Comparison of ENCODE assay signal across 15 mouse cellular contexts in genomic region chr2:153263053-153263452, GRCm38 (mm10). TPM values are rescaled to one million over a fixed set of nuclear protein-coding genes. Genes with fewer than 3 reads are reported as not detected.
DNase-seq lines count a peak whose midpoint lies in the region; ATAC-seq and TF ChIP-seq lines count a peak whose summit lies in the region.
"Had no signal": no experiment of that assay in that cellular context is flagged by ENCODE, and none has a peak within 500 bp of the region (broad histone marks: within the 10 kb centered on the region; RNA-seq: fewer than 3 reads in every experiment).

No protein-coding gene starts in this region.

- intact Hi-C loops in gastrocnemius, adult 2 months (cut with DNase I): no loop called here

- TF ChIP-seq CTCF in CH12.LX (conservative IDR thresholded peaks at IDR 0.05 in 1 of 2, IDR thresholded peaks at IDR 0.05 in 1 of 2; ENCODE audit: low read depth in 2 of 2, low read length in 2 of 2): no peak
- TF ChIP-seq CTCF in gastrocnemius, adult 2 months (IDR thresholded peaks at IDR 0.05): no peak

- peak overlapping the region in 1 of 3 experiments; percentile 43 for H3K4me3 ChIP-seq in CH12.LX (replicated peaks in 1 of 3; ENCODE audit: low read depth in 2 of 3, low read length in 2 of 3, poor library complexity in 1 of 3)
- no peak overlapping the region for H3K4me3 ChIP-seq in gastrocnemius, adult 2 months
- H3K4me3 ChIP-seq: forebrain, embryonic 15.5 days; left cerebral cortex, adult 2 months had no signal

- H3K9me3 ChIP-seq in CH12.LX (replicated peaks; ENCODE audit: low read length): peaks cover 12% of the 10 kb centered on the region
- H3K9me3 ChIP-seq: forebrain, embryonic 15.5 days had no signal

- TF ChIP-seq POLR2A in CH12.LX (IDR thresholded peaks at IDR 0.05; ENCODE audit: low read depth, low read length): 0 out of 2 replicates have a peak, but pooled peaks have one; percentile 29

- H3K79me2 ChIP-seq in CH12.LX (replicated peaks; ENCODE audit: control insufficient read depth, extremely low read depth, insufficient read depth, poor library complexity, severe bottlenecking): no peaks in the 10 kb centered on the region

- peak; percentile 99 for ATAC-seq in inflammation-experienced regulatory T-cells, adult 6 months
- ATAC-seq: forebrain, embryonic 15.5 days; hindbrain, embryonic 16.5 days had no signal

- peak overlapping the region; percentile 89 for H3K27ac ChIP-seq in CH12.LX (ENCODE audit: insufficient read depth, low read depth)
- no peak overlapping the region for H3K27ac ChIP-seq in gastrocnemius, adult 2 months
- H3K27ac ChIP-seq: forebrain, embryonic 15.5 days; left cerebral cortex, adult 2 months had no signal

- no peaks in the 10 kb centered on the region for H3K27me3 ChIP-seq in CH12.LX (replicated peaks)
- H3K27me3 ChIP-seq: forebrain, embryonic 15.5 days had no signal

- no peak for TF ChIP-seq RAD21 in CH12.LX (IDR thresholded peaks at IDR 0.05; ENCODE audit: low read depth, low read length)

- dilution Hi-C loops in CH12.LX (cut with MboI; ENCODE audit: extremely low pct_ligation_motif_present, extremely low pct_unique_long_range_greater_than_20kb, low sequenced_read_pairs): no loop called here

- 0 out of 2 replicates have a peak overlapping the region, but pooled peaks have one; percentile 6 for H3K4me2 ChIP-seq in CH12.LX (ENCODE audit: insufficient read depth, low read depth, poor library complexity, severe bottlenecking)
- H3K4me2 ChIP-seq: forebrain, embryonic 15.5 days had no signal

- peak; percentile 67 to 73 for DNase-seq in B cell, adult 2 months
- DNase-seq in CH12.LX (ENCODE audit: extremely low read depth): peak; percentile 78
- peak; percentile 56 to 80 for DNase-seq in thymus, adult 18-20 months
- no peak for DNase-seq in testis, postnatal 14 days (ENCODE audit: low spot score)
- DNase-seq in gastrocnemius, adult 2 months: no peak
- no peak for DNase-seq in layer of hippocampus, adult 8-10 months (ENCODE audit: low spot score in 2 of 2)
- no peak for DNase-seq in left cerebral cortex, adult 8-10 months (ENCODE audit: low spot score in 2 of 2)
- DNase-seq: adrenal gland, adult 8-10 months; cerebellum, adult 9-10 months; heart, postnatal 14 days; kidney, adult 9 months had no signal

- no peak for TF ChIP-seq EP300 in CH12.LX (IDR thresholded peaks at IDR 0.05; ENCODE audit: low read length)

- H3K4me1 ChIP-seq in CH12.LX (ENCODE audit: control insufficient read depth in 1 of 2, insufficient read depth in 2 of 2): peaks cover 31 to 85% of the 10 kb centered on the region in 2 experiments
- H3K4me1 ChIP-seq: forebrain, embryonic 15.5 days had no signal

- H3K9ac ChIP-seq in CH12.LX (ENCODE audit: insufficient read depth, low read depth): no peak overlapping the region
- H3K9ac ChIP-seq: forebrain, embryonic 15.5 days had no signal

- in situ Hi-C loops in CH12.LX (cut with MboI; ENCODE audit: low pct_ligation_motif_present, low pct_unique_long_range_greater_than_20kb, low sequenced_read_pairs): no loop called here

- H3K36me3 ChIP-seq in CH12.LX (replicated peaks in 1 of 2; ENCODE audit: control insufficient read depth in 1 of 2, insufficient read depth in 1 of 2, low read length in 1 of 2): peaks cover 50 to 64% of the 10 kb centered on the region in 2 experiments

TF ChIP-seq in CH12.LX, 34 proteins besides CTCF, POLR2A, EP300 and RAD21:
- TF ChIP-seq HCFC1 (IDR thresholded peaks at IDR 0.05; ENCODE audit: low read depth, low read length): peak; percentile 57
- no peak for TF ChIP-seq SMC3 (IDR thresholded peaks at IDR 0.05; ENCODE audit: low read depth, low read length)
- no peak for TF ChIP-seq USF1 (IDR thresholded peaks at IDR 0.05; ENCODE audit: low read depth, low read length)
- TF ChIP-seq MAX (IDR thresholded peaks at IDR 0.05; ENCODE audit: low read length): peak; percentile 56; the same call in 1 of the 2 replicates
- TF ChIP-seq GABPA (IDR thresholded peaks at IDR 0.05; ENCODE audit: insufficient replicate concordance, low read depth, low read length): no peak
- no peak for TF ChIP-seq JUN (IDR thresholded peaks at IDR 0.05; ENCODE audit: insufficient read depth, low read depth, low read length)
- TF ChIP-seq SIN3A (IDR thresholded peaks at IDR 0.05; ENCODE audit: low read length): peak; percentile 46; the same call in 1 of the 2 replicates
- TF ChIP-seq TBP (conservative IDR thresholded peaks at IDR 0.05; ENCODE audit: low read depth, low read length): no peak
- TF ChIP-seq TCF12 (IDR thresholded peaks at IDR 0.05; ENCODE audit: low read depth, low read length): peak; percentile 77
- peak; percentile 65 for TF ChIP-seq ETS1 (conservative IDR thresholded peaks at IDR 0.05; ENCODE audit: low read depth, low read length)
- peak; percentile 38; the same call in 1 of the 2 replicates for TF ChIP-seq MEF2A (IDR thresholded peaks at IDR 0.05; ENCODE audit: borderline replicate concordance, low read depth, low read length)
- TF ChIP-seq MYC (IDR thresholded peaks at IDR 0.05; ENCODE audit: low read depth, low read length): peak; percentile 83
- TF ChIP-seq MAZ (IDR thresholded peaks at IDR 0.05; ENCODE audit: low read depth, low read length): 0 out of 2 replicates have a peak, but pooled peaks have one; percentile 51
- TF ChIP-seq KAT2A (IDR thresholded peaks at IDR 0.05; ENCODE audit: insufficient replicate concordance, low read length): no peak
- TF ChIP-seq RCOR1 (conservative IDR thresholded peaks at IDR 0.05; ENCODE audit: low read depth, low read length): no peak
- TF ChIP-seq JUND (conservative IDR thresholded peaks at IDR 0.05; ENCODE audit: low read depth, low read length): no peak
- TF ChIP-seq BHLHE40 (IDR thresholded peaks at IDR 0.05; ENCODE audit: low read depth, low read length): peak; percentile 38; the same call in 1 of the 2 replicates
- no peak for TF ChIP-seq MAFK (IDR thresholded peaks at IDR 0.05; ENCODE audit: insufficient replicate concordance, low read length)
- no peak for TF ChIP-seq POLR2AphosphoS2 (IDR thresholded peaks at IDR 0.05; ENCODE audit: low read depth, low read length)
- peak; percentile 48 for TF ChIP-seq CHD2 (IDR thresholded peaks at IDR 0.05; ENCODE audit: low read length)
- peak; percentile 84 for TF ChIP-seq ELF1 (IDR thresholded peaks at IDR 0.05; ENCODE audit: low read depth, low read length)
- peak; percentile 46; the same call in 1 of the 2 replicates for TF ChIP-seq IRF4 (IDR thresholded peaks at IDR 0.05; ENCODE audit: low read depth, low read length)
TF ChIP-seq in CH12.LX: peak in this region for 12.

RNA-seq across cellular contexts. Expression of gene Pofut1, which starts 21.7 kb away (rescaled TPM):
- total RNA-seq in CH12.LX (2012; rRNA removed) (20.4 and 25.6 TPM in 2 replicates), CH12.LX (2014; rRNA removed) (19.4 and 22.8 TPM in 2 replicates)
- polyA plus RNA-seq in CH12.LX (2012; ENCODE audit: insufficient read length, low read depth): 15.0 and 15.6 TPM in 2 replicates
- polyA plus RNA-seq in inflammation-experienced regulatory T-cells, adult 6 months (2017; shearing (Covaris generic)): 10 to 100 TPM in 1 of 3 experiments, 1 to 10 TPM in 2; 6.2 to 13.5 (median 9.4) TPM
- total RNA-seq in gastrocnemius, adult 2 months (2021): 10 to 100 TPM in 1 of 2 experiments, 1 to 10 TPM in 1; 7.6 to 13.2 TPM
- total RNA-seq in layer of hippocampus, adult 8-10 months (2022): 10 to 100 TPM; 20.7 to 22.4 (median 21.6) TPM
- total RNA-seq in left cerebral cortex, adult 8-10 months (2022): 10 to 100 TPM; 16.2 to 17.9 (median 17.3) TPM

RNA-seq across cellular contexts. Expression of gene Plagl2, which starts 21.8 kb away (rescaled TPM):
- 11.5 and 18.0 TPM in 2 replicates for total RNA-seq in CH12.LX (2012; rRNA removed)
- total RNA-seq in CH12.LX (2014; rRNA removed): 5.1 and 8.1 TPM in 2 replicates
- polyA plus RNA-seq in CH12.LX (2012; ENCODE audit: insufficient read length, low read depth): 36.6 and 52.7 TPM in 2 replicates
- 10 to 100 TPM; 18.9 to 24.1 (median 21.5) TPM for polyA plus RNA-seq in inflammation-experienced regulatory T-cells, adult 6 months (2017; shearing (Covaris generic))
- total RNA-seq in gastrocnemius, adult 2 months (2021): 1 to 10 TPM; 2.5 to 2.8 TPM
- total RNA-seq in layer of hippocampus, adult 8-10 months (2022): 1 to 10 TPM; 6.6 to 7.2 (median 6.7) TPM
- total RNA-seq in left cerebral cortex, adult 8-10 months (2022): 1 to 10 TPM; 5.8 to 6.8 (median 6.1) TPM

RNA-seq across cellular contexts. Expression of gene Kif3b, which starts 28.2 kb away (rescaled TPM):
- 9.9 and 10.6 TPM in 2 replicates for total RNA-seq in CH12.LX (2012; rRNA removed)
- 8.5 and 9.1 TPM in 2 replicates for total RNA-seq in CH12.LX (2014; rRNA removed)
- polyA plus RNA-seq in CH12.LX (2012; ENCODE audit: insufficient read length, low read depth): 15.8 and 16.5 TPM in 2 replicates
- polyA plus RNA-seq in inflammation-experienced regulatory T-cells, adult 6 months (2017; shearing (Covaris generic)): 10 to 100 TPM in 2 of 3 experiments, 1 to 10 TPM in 1; 8.5 to 13.3 (median 11.6) TPM
- 1 to 10 TPM; 3.6 to 4.3 TPM for total RNA-seq in gastrocnemius, adult 2 months (2021)
- 10 to 100 TPM; 46.6 to 58.4 (median 52.2) TPM for total RNA-seq in layer of hippocampus, adult 8-10 months (2022)
- total RNA-seq in left cerebral cortex, adult 8-10 months (2022): 10 to 100 TPM; 49.9 to 53.8 (median 52.3) TPM

RNA-seq across cellular contexts. Expression of gene Tspyl3, which starts 37.8 kb away (rescaled TPM):
- total RNA-seq in CH12.LX (2012; rRNA removed) (9.6 and 10.2 TPM in 2 replicates), CH12.LX (2014; rRNA removed) (10.2 and 12.1 TPM in 2 replicates)
- polyA plus RNA-seq in CH12.LX (2012; ENCODE audit: insufficient read length, low read depth): 16.5 and 16.9 TPM in 2 replicates
- 10 to 100 TPM; 23.3 to 25.2 (median 25.1) TPM for polyA plus RNA-seq in inflammation-experienced regulatory T-cells, adult 6 months (2017; shearing (Covaris generic))
- total RNA-seq in gastrocnemius, adult 2 months (2021): under 1 TPM; 0.38 to 0.59 TPM
- 10 to 100 TPM; 22.1 to 24.5 (median 23.5) TPM for total RNA-seq in layer of hippocampus, adult 8-10 months (2022)
- 10 to 100 TPM; 26.5 to 30.0 (median 27.9) TPM for total RNA-seq in left cerebral cortex, adult 8-10 months (2022)

Comparison
In these comparisons a context has a peak if more than half of its experiments do, and no peak if none do; other contexts are left out.
1. DNase-seq: peak in B cell, adult 2 months (2 of 2), CH12.LX (single experiment) and thymus, adult 18-20 months (2 of 2); none in testis, postnatal 14 days (single experiment), gastrocnemius, adult 2 months (single experiment), layer of hippocampus, adult 8-10 months (0 of 2) and left cerebral cortex, adult 8-10 months (0 of 2).
2. RNA of gene Kif3b, which starts 28.2 kb away (total RNA-seq): 46.6 to 58.4 TPM in layer of hippocampus, adult 8-10 months and 49.9 to 53.8 TPM in left cerebral cortex, adult 8-10 months; 8.5 to 10.6 TPM in CH12.LX and 3.6 to 4.3 TPM in gastrocnemius, adult 2 months; every median in the first group is over 4 times any median in the second.